Mouse (Mus musculus): ENCODE measurements around the gene Olfr523. TPM values are rescaled to one million over a fixed set of nuclear protein-coding genes. Genes with fewer than 3 reads are reported as not detected.
"Not testable (repeated sequence)": the region's sequence is repeated elsewhere in the genome, so short reads cannot be mapped to it uniquely, and the experiment has no call there.

Olfr523 gene
- not detected for total RNA-seq (2021)
- long read RNA-seq, experiment 1 = 0 reads
- long read RNA-seq, experiment 2 = 0 reads

GRCm38 (mm10) chr7:140172936-140173335 lies at the start of gene Olfr523:
Gene Olfr523, plus strand, starts transcription at chr7:140173217.
- no peak for DNase-seq (ENCODE audit: low spot score in 2 of 2)

DNA sequence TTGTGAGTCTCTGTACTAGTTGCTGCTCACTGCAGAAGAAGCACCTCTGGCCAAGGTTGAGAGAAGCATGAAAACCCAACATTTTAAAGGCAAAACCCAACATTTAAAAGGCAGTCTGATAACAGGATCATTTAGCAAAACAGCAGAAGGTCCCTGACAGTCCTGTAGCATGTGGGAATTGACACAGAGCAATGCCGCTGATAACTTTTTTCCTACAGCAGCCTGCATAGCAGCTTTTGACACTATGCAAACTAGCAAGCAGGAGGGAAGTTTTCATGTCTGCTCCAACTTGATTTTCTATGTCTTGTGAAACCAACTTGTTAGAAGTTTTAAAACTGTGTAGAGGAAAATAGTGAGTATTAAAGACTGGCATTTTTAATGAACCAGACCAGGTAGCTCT lies 48.6 kb upstream of the Olfr523 start:
- no peak for DNase-seq (ENCODE audit: low spot score in 2 of 2)

DNA sequence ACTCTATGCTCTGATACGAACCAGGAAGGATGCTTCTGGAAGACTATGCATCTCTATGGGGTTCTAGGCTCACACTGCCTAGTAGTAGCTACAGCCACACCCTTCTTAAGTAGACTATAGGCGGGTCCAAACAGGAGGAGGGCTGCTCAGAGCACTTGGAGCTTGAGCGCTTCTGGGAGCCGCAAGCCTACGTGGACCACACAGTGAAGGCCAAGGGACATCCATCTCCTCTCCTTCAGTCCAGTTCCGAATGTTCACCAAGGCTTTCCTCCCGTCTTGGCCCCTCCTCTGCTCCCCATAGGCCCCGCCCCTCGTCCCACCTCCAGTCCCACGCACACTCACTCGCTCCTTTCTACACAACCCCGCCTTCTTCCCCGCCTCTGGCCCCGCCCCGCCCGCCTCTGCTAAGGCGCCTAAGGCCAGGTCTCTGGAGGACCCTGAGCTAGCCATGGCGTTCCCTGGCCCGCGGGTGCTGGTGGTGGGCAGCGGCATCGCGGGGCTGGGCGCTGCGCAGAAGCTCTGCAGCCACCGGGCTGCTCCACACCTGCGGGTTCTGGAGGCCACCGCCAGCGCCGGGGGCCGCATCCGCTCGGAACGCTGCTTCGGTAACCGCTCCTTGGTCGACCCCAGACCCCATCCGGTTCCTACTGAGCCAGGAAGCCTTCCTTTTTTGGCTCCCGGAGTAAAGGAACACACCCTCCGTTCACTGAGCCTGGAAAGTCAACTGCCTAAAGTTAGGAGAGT lies 47.6 kb upstream of the Olfr523 start:
- DNase-seq (ENCODE audit: low spot score in 2 of 2) = peak; percentile 86 to 95

DNA sequence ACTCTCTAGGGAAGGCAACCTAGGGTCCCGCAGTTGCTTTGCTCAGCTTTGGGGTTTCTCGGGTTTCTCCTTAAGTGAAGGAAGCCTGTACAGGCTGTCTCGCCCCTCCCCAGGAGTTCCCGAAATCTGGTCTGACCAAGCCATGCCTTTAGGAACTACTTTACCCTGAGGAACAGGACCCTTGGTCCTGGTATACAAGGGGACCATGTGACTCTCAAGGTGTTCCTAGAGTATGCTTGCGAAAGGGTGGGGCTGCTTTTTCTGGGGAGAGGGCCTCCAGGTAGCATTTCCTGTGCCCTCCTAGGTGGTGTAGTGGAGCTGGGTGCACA lies 47.0 kb upstream of the Olfr523 start:
- DNase-seq (ENCODE audit: low spot score in 2 of 2) = no peak

GRCm38 (mm10) chr7:140126934-140127333 lies 46.1 kb upstream of the Olfr523 start:
- no peak for DNase-seq (ENCODE audit: low spot score in 2 of 2)

GRCm38 (mm10) chr7:140127911-140128310 lies 45.1 kb upstream of the Olfr523 start:
- no peak for DNase-seq (ENCODE audit: low spot score in 2 of 2)

GRCm38 (mm10) chr7:140132184-140132583 lies 40.8 kb upstream of the Olfr523 start:
- DNase-seq (ENCODE audit: low spot score in 2 of 2) = not testable (repeated sequence)

GRCm38 (mm10) chr7:140134033-140134432 lies 39.0 kb upstream of the Olfr523 start:
- DNase-seq (ENCODE audit: low spot score in 2 of 2) = not testable (repeated sequence)

GRCm38 (mm10) chr7:140135106-140135770 lies 37.8 kb upstream of the Olfr523 start:
- DNase-seq (ENCODE audit: low spot score in 2 of 2) = no peak

GRCm38 (mm10) chr7:140137135-140138020 lies 35.6 kb upstream of the Olfr523 start, which contains the start of gene Mtg1:
Gene Mtg1, plus strand, starts transcription at chr7:140137564.
- DNase-seq (ENCODE audit: low spot score in 2 of 2) = peak; percentile 96 to 97

GRCm38 (mm10) chr7:140138021-140138310 lies 35.1 kb upstream of the Olfr523 start:
- DNase-seq (ENCODE audit: low spot score in 2 of 2) = no peak

- DNase-seq (ENCODE audit: low spot score in 2 of 2) = peak in 1 of 2 experiments; percentile 55
These were observed 31.7 kb upstream of the Olfr523 start for GRCm38 (mm10) chr7:140141350-140141749.

DNA sequence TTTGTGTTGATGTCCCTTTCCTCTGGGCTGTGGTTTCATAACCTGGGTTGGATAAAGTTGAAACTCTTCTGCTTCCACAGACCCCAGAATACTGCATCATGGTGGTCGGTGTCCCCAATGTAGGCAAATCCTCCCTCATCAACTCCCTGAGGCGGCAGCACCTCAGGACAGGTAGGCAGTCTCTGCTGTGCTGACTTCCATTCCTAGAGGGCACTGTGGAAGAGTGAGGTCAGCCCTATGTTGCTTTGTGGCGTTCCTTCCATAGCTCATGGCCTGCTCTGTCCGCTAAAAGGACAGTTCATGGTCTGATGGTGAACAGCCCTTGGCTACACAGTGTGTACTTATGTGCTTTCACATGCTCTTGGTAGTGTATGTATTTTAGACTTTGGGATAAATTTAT lies 28.5 kb upstream of the Olfr523 start:
- DNase-seq (ENCODE audit: low spot score in 2 of 2) = no peak

DNA sequence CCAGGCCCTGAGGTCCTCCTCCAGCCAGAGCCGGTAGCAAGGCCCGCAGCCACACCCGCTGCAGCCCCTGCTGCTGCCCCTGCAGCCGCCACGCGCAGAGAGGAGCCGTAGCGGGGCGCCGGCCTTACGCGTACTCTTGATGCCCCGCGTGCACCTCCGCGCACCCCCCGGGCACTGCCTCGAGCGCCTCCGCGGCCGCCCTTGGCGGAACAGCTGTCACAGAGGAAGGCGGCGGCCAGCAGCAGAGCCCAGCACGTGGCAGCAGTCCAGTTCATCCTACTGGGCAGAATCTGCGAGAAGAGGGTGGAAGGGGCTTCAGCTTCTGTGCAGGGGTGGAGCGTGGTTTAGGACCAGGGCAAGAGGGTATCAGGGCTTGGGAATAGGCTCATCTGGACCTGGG lies 19.6 kb upstream of the Olfr523 start:
- DNase-seq (ENCODE audit: low spot score in 2 of 2) = peak in 1 of 2 experiments; percentile 47

- no peak for DNase-seq (ENCODE audit: low spot score in 2 of 2)
These were observed 19.2 kb upstream of the Olfr523 start for GRCm38 (mm10) chr7:140153829-140154217.

DNA sequence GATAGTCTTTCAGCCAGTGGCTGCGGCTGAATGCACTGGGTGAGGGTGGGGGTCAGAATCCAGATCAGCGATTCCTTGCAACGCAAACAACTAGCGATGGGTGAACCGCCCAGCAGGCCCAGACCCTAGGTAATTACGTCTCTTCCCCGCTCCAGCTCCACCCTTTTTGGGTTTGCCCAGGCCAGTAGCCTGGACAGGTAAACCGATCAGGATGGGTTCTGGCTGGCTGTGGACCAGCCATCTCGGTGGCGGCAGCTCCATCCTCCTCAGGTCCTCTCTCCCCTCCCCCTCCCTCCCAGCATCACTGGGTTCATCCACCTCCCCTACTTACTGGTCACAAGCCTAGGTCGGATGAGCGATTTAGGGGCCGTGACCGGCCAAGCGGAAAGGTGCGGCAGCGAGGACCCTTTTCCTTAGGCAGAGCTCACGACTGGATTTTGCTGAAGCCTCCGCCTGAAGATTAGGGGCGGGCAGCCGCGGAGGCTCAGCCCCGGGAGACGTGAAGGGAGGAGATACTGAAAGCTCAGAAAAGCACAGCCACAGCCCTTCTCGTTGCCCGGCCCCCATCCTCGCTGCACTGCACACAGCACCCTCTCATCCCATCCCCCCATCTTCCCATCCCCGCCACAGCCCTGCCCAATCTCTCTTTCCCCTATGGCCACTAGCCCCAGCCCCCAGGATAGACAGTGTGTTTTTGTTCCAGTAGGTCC lies 18.6 kb upstream of the Olfr523 start, which contains the start of gene Sprn:
Gene Sprn, minus strand, starts transcription at position 660 of the 710 bp plus-strand sequence.
- DNase-seq (ENCODE audit: low spot score in 2 of 2) = no peak

DNA sequence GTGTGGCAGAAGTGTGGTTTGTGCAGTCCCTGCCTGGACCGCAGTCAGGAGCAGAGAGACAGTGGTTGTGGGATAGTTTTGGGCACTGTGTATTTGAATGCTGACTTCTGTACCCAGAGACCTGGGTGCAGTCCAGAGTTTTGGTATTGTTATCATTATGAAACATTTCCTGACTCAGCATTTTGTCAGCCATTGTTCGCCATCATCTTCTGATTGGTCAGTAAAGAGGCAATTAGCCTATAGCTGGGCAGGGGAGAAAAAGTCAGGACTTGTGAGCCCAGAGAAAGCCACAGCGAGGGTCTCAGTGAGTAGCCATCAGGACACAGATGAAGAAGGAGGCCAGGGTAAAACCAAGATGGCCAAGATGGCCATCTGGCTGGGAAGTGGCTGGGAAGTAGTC lies 12.7 kb upstream of the Olfr523 start:
- no peak for DNase-seq (ENCODE audit: low spot score in 2 of 2)

GRCm38 (mm10) chr7:140164664-140165063 lies 8.4 kb upstream of the Olfr523 start, which contains the start of gene Olfr522:
Gene Olfr522, minus strand, starts transcription at chr7:140164764.
- DNase-seq (ENCODE audit: low spot score in 2 of 2) = no peak

GRCm38 (mm10) chr7:140167950-140168349 lies 5.1 kb upstream of the Olfr523 start:
- DNase-seq (ENCODE audit: low spot score in 2 of 2) = no peak

DNA sequence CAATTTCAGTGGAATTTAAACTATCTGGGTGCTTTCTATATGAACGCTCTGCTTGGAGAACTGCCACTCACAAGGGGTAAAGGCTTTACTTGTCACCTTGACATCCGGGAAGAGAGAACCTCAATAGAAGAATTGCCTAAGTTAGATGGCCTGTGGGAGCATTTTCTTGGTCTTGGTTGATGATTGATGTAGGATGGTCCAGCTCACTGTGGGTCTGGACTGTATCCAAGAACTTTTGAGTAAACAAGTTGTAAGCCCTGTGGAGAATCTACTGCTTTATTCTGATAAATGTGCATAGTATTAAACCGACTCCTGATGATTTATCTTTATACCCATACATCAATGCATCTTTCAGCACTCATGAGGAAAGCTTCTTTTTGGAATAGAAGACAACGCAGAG lies 3.6 kb upstream of the Olfr523 start:
- DNase-seq (ENCODE audit: low spot score in 2 of 2) = no peak

- no peak for DNase-seq (ENCODE audit: low spot score in 2 of 2)
These were observed 2.2 kb upstream of the Olfr523 start for GRCm38 (mm10) chr7:140170863-140171262.

All from gastrocnemius, postnatal 4 days (tissue).